19 mouse cellular contexts compared by ENCODE assay signal in the genomic region with DNA sequence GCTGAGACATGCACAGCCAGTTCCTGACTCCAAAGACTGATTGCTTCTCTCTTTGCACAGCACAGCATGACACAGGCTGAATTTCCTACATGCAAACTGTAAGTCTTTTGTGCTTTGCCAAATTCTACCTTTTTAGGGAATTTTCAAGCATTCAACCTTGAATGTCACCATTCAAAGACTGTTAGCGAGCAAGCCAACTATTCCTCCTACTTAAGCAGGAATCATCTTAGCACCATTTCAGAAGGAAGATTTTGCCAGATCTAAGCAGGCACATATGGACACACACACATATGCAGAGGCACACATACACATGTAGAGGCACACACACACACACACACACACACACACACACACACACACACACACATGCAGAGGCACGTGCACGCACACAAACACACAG.
DNase-seq lines count a peak whose midpoint lies in the region; ATAC-seq lines count a peak whose summit lies in the region.
"Had no signal": no experiment of that assay in that cellular context is flagged by ENCODE, and none has a peak within 500 bp of the region (broad histone marks: within the 10 kb centered on the region; RNA-seq: fewer than 3 reads in every experiment).

No protein-coding gene starts in this region.

- DNase-seq in frontal cortex, adult 2 months (ENCODE audit: extremely low spot score in 1 of 2, low spot score in 1 of 2): no peak
- DNase-seq in R1 (ENCODE audit: low read depth, low spot score): peak; percentile 2
- DNase-seq in mesoderm, embryonic 11.5 days (ENCODE audit: low read depth, low spot score): peak; percentile 16
- DNase-seq in yolk sac, embryonic 10.5 days (ENCODE audit: low spot score): no peak
- DNase-seq: adrenal gland, adult 2 months; adrenal gland, postnatal 10 days; adrenal gland, postnatal 25 days; B cell, adult 2 months; cerebellum, adult 11-12 months; cerebellum, adult 2 months; cerebellum, adult 9-10 months; cerebellum, postnatal 10 days; cerebellum, postnatal 25 days; forebrain, postnatal 0 days had no signal

- peak; percentile 86 for ATAC-seq in frontal cortex, adult (ENCODE audit: low TSS enrichment)
- ATAC-seq: CD4-positive, CD25-positive, alpha-beta regulatory T cell, adult 4 months; forebrain, embryonic 13.5 days; forebrain, embryonic 15.5 days; forebrain, postnatal 0 days; Patski had no signal

Comparison
In these comparisons a context has a peak if more than half of its experiments do, and no peak if none do; other contexts are left out.
1. DNase-seq: peak in R1 (single experiment) and mesoderm, embryonic 11.5 days (single experiment); none in frontal cortex, adult 2 months (0 of 2) and yolk sac, embryonic 10.5 days (single experiment).